Mouse (Mus musculus): ENCODE measurements around the gene Col17a1. TPM values are rescaled to one million over a fixed set of nuclear protein-coding genes. Genes with fewer than 3 reads are reported as not detected.

Col17a1 gene
- total RNA-seq (2014; fragmentation: Nextera tagmentation), result not detected in 2 replicates
- 0.05 and 0.17 TPM in 2 replicates for total RNA-seq (2017)
- polyA plus RNA-seq (2012), result not detected in 2 replicates

GRCm38 (mm10) chr19:47691994-47692393 lies at the start of gene Col17a1:
Col17a1 (minus strand) TSS chr19:47692094.
- no peaks in the 10 kb centered on the region for H3K36me3 ChIP-seq (replicated peaks)
- no peaks in the 10 kb centered on the region for H3K9me3 ChIP-seq (replicated peaks)
- DNase-seq (ENCODE audit: low spot score) (no peak), ATAC-seq (ENCODE audit: extremely low read depth, insufficient number of reproducible peaks, low FRiP score, poor library complexity, severe bottlenecking) (no peak)
- H3K27me3 ChIP-seq (ENCODE audit: insufficient read depth, low read length), result peaks cover 15% of the 10 kb centered on the region
- peaks cover 17% of the 10 kb centered on the region for H3K4me1 ChIP-seq (ENCODE audit: insufficient read depth, low read depth, low read length)
- TF ChIP-seq CTCF (IDR thresholded peaks at IDR 0.05; ENCODE audit: low read depth, low read length) (no peak), GATA2 (IDR thresholded peaks at IDR 0.05; ENCODE audit: borderline replicate concordance, low read depth, low read length) (no peak), GATA1 (IDR thresholded peaks at IDR 0.05; ENCODE audit: borderline replicate concordance, low read length) (no peak)
- no peak within 1 kb of the TSS for H3K4me3 ChIP-seq (ENCODE audit: low read depth, low read length)

- Histone ChIP-seq H3K27me3 (ENCODE audit: insufficient read depth, low read length) (no peaks in the 10 kb centered on the region), H3K4me1 (ENCODE audit: insufficient read depth, low read depth, low read length) (peaks cover 15% of the 10 kb centered on the region), H3K9me3 (replicated peaks) (no peaks in the 10 kb centered on the region), H3K36me3 (replicated peaks) (peaks cover 41% of the 10 kb centered on the region), H3K4me3 (ENCODE audit: low read depth, low read length) (peak overlapping the region; percentile 82)
- peak; percentile 45 for DNase-seq (ENCODE audit: low spot score)
- no peak for TF ChIP-seq GATA2 (IDR thresholded peaks at IDR 0.05; ENCODE audit: borderline replicate concordance, low read depth, low read length)
- no peak for TF ChIP-seq TAL1 (conservative IDR thresholded peaks at IDR 0.05; ENCODE audit: low read depth, low read length)
- no peak for TF ChIP-seq POLR2AphosphoS5 (IDR thresholded peaks at IDR 0.05; ENCODE audit: insufficient replicate concordance, low read depth, low read length)
- TF ChIP-seq CTCF (IDR thresholded peaks at IDR 0.05; ENCODE audit: low read depth, low read length), result no peak
- TF ChIP-seq GATA1 (IDR thresholded peaks at IDR 0.05; ENCODE audit: borderline replicate concordance, low read length), result no peak
- ATAC-seq (ENCODE audit: extremely low read depth, insufficient number of reproducible peaks, low FRiP score, poor library complexity, severe bottlenecking), result no peak
These were observed 40.0 kb upstream of the Col17a1 start for GRCm38 (mm10) chr19:47731931-47732330.

GRCm38 (mm10) chr19:47731071-47731881 lies 39.4 kb upstream of the Col17a1 start, which contains the start of gene Sfr1:
Sfr1 (plus strand) TSS chr19:47731682.
- peak; percentile 92 for DNase-seq (ENCODE audit: low spot score)
- peaks cover 15% of the 10 kb centered on the region for H3K4me1 ChIP-seq (ENCODE audit: insufficient read depth, low read depth, low read length)
- H3K9me3 ChIP-seq (replicated peaks), result no peaks in the 10 kb centered on the region
- no peak for TF ChIP-seq POLR2AphosphoS5 (IDR thresholded peaks at IDR 0.05; ENCODE audit: insufficient replicate concordance, low read depth, low read length)
- no peak for TF ChIP-seq TAL1 (conservative IDR thresholded peaks at IDR 0.05; ENCODE audit: low read depth, low read length)
- no peak for TF ChIP-seq CTCF (IDR thresholded peaks at IDR 0.05; ENCODE audit: low read depth, low read length)
- no peak for TF ChIP-seq GATA2 (IDR thresholded peaks at IDR 0.05; ENCODE audit: borderline replicate concordance, low read depth, low read length)
- no peak for TF ChIP-seq GATA1 (IDR thresholded peaks at IDR 0.05; ENCODE audit: borderline replicate concordance, low read length)
- peak; percentile 78 for ATAC-seq (ENCODE audit: extremely low read depth, insufficient number of reproducible peaks, low FRiP score, poor library complexity, severe bottlenecking)
- H3K27me3 ChIP-seq (ENCODE audit: insufficient read depth, low read length), result peaks cover 1% of the 10 kb centered on the region; the same call in 1 of the 2 replicates
- H3K4me3 ChIP-seq (ENCODE audit: low read depth, low read length), result peak within 1 kb of the TSS; percentile 82
- H3K36me3 ChIP-seq (replicated peaks), result peaks cover 37% of the 10 kb centered on the region

GRCm38 (mm10) chr19:47730691-47731070 lies 38.8 kb upstream of the Col17a1 start:
- TF ChIP-seq TAL1 (conservative IDR thresholded peaks at IDR 0.05; ENCODE audit: low read depth, low read length) (no peak), POLR2AphosphoS5 (IDR thresholded peaks at IDR 0.05; ENCODE audit: insufficient replicate concordance, low read depth, low read length) (no peak), GATA2 (IDR thresholded peaks at IDR 0.05; ENCODE audit: borderline replicate concordance, low read depth, low read length) (no peak), CTCF (IDR thresholded peaks at IDR 0.05; ENCODE audit: low read depth, low read length) (no peak), GATA1 (IDR thresholded peaks at IDR 0.05; ENCODE audit: borderline replicate concordance, low read length) (no peak)
- peaks cover 12% of the 10 kb centered on the region for H3K4me1 ChIP-seq (ENCODE audit: insufficient read depth, low read depth, low read length)
- DNase-seq (ENCODE audit: low spot score) (peak; percentile 65), ATAC-seq (ENCODE audit: extremely low read depth, insufficient number of reproducible peaks, low FRiP score, poor library complexity, severe bottlenecking) (peak; percentile 73)
- peaks cover 31% of the 10 kb centered on the region for H3K36me3 ChIP-seq (replicated peaks)
- no peaks in the 10 kb centered on the region for H3K9me3 ChIP-seq (replicated peaks)
- H3K4me3 ChIP-seq (ENCODE audit: low read depth, low read length), result peak overlapping the region; percentile 82
- peaks cover 4% of the 10 kb centered on the region; the same call in 1 of the 2 replicates for H3K27me3 ChIP-seq (ENCODE audit: insufficient read depth, low read length)

- Histone ChIP-seq H3K36me3 (replicated peaks) (no peaks in the 10 kb centered on the region), H3K9me3 (replicated peaks) (no peaks in the 10 kb centered on the region), H3K4me3 (ENCODE audit: low read depth, low read length) (no peak overlapping the region), H3K4me1 (ENCODE audit: insufficient read depth, low read depth, low read length) (peaks cover 12% of the 10 kb centered on the region), H3K27me3 (ENCODE audit: insufficient read depth, low read length) (peaks cover 13% of the 10 kb centered on the region; the same call in 1 of the 2 replicates)
- DNase-seq (ENCODE audit: low spot score), result no peak
- no peak for ATAC-seq (ENCODE audit: extremely low read depth, insufficient number of reproducible peaks, low FRiP score, poor library complexity, severe bottlenecking)
- TF ChIP-seq TAL1 (conservative IDR thresholded peaks at IDR 0.05; ENCODE audit: low read depth, low read length), result no peak
- no peak for TF ChIP-seq CTCF (IDR thresholded peaks at IDR 0.05; ENCODE audit: low read depth, low read length)
- no peak for TF ChIP-seq GATA1 (IDR thresholded peaks at IDR 0.05; ENCODE audit: borderline replicate concordance, low read length)
- no peak for TF ChIP-seq GATA2 (IDR thresholded peaks at IDR 0.05; ENCODE audit: borderline replicate concordance, low read depth, low read length)
- no peak for TF ChIP-seq POLR2AphosphoS5 (IDR thresholded peaks at IDR 0.05; ENCODE audit: insufficient replicate concordance, low read depth, low read length)
These were observed 33.8 kb upstream of the Col17a1 start for GRCm38 (mm10) chr19:47725643-47726140.

GRCm38 (mm10) chr19:47724903-47725302 lies 33.0 kb upstream of the Col17a1 start:
- ATAC-seq (ENCODE audit: extremely low read depth, insufficient number of reproducible peaks, low FRiP score, poor library complexity, severe bottlenecking), result no peak
- TF ChIP-seq GATA1 (IDR thresholded peaks at IDR 0.05; ENCODE audit: borderline replicate concordance, low read length), result no peak
- no peak for TF ChIP-seq TAL1 (conservative IDR thresholded peaks at IDR 0.05; ENCODE audit: low read depth, low read length)
- no peak for TF ChIP-seq POLR2AphosphoS5 (IDR thresholded peaks at IDR 0.05; ENCODE audit: insufficient replicate concordance, low read depth, low read length)
- TF ChIP-seq GATA2 (IDR thresholded peaks at IDR 0.05; ENCODE audit: borderline replicate concordance, low read depth, low read length), result no peak
- no peak for TF ChIP-seq CTCF (IDR thresholded peaks at IDR 0.05; ENCODE audit: low read depth, low read length)
- no peak for DNase-seq (ENCODE audit: low spot score)
- Histone ChIP-seq H3K4me3 (ENCODE audit: low read depth, low read length) (no peak overlapping the region), H3K36me3 (replicated peaks) (no peaks in the 10 kb centered on the region), H3K27me3 (ENCODE audit: insufficient read depth, low read length) (peaks cover 16% of the 10 kb centered on the region; the same call in 1 of the 2 replicates), H3K4me1 (ENCODE audit: insufficient read depth, low read depth, low read length) (peaks cover 5% of the 10 kb centered on the region; the same call in 1 of the 2 replicates), H3K9me3 (replicated peaks) (no peaks in the 10 kb centered on the region)
